ENCODE assay signal across 8 mouse cellular contexts in genomic region chr7:29852831-29853218, GRCm38 (mm10). TPM values are rescaled to one million over a fixed set of nuclear protein-coding genes. Genes with fewer than 3 reads are reported as not detected.
DNase-seq lines count a peak whose midpoint lies in the region; ATAC-seq lines count a peak whose summit lies in the region.

No protein-coding gene starts in this region.

- 66% methylated on average over 9 of the region's 9 CpGs for WGBS in kidney, embryonic 14.5 days
- WGBS in hindbrain, embryonic 15.5 days: 63% methylated on average over 9 of the region's 9 CpGs
- 59% methylated on average over 9 of the region's 9 CpGs for WGBS in midbrain, embryonic 16.5 days

- no peaks in the 10 kb centered on the region for H3K9me3 ChIP-seq in kidney, embryonic 14.5 days (ENCODE audit: control insufficient read depth, low read length)
- H3K9me3 ChIP-seq in hindbrain, embryonic 15.5 days: no peaks in the 10 kb centered on the region
- no peaks in the 10 kb centered on the region for H3K9me3 ChIP-seq in midbrain, embryonic 16.5 days (replicated peaks; ENCODE audit: control insufficient read depth, low read length, poor library complexity, severe bottlenecking)

- peak overlapping the region; percentile 51; the same call in 1 of the 2 replicates for H3K9ac ChIP-seq in kidney, embryonic 14.5 days (ENCODE audit: low read depth, low read length)
- peak overlapping the region; percentile 57 for H3K9ac ChIP-seq in hindbrain, embryonic 15.5 days
- H3K9ac ChIP-seq in midbrain, embryonic 16.5 days (ENCODE audit: low read depth, low read length): peak overlapping the region; percentile 70

- H3K27ac ChIP-seq in kidney, embryonic 14.5 days (ENCODE audit: low read depth, low read length): no peak overlapping the region
- H3K27ac ChIP-seq in hindbrain, embryonic 15.5 days (replicated peaks): peak overlapping the region; percentile 74
- H3K27ac ChIP-seq in midbrain, embryonic 16.5 days (ENCODE audit: low read length): no peak overlapping the region

- ATAC-seq in kidney, embryonic 14.5 days (ENCODE audit: low FRiP score, low TSS enrichment): no peak
- no peak for ATAC-seq in hindbrain, embryonic 15.5 days (ENCODE audit: low FRiP score, low read depth)
- ATAC-seq in midbrain, embryonic 16.5 days: 0 out of 2 replicates have a peak, but pooled peaks have one; percentile 3

- no peak for DNase-seq in kidney, postnatal 10 days
- peak; percentile 1 for DNase-seq in c-Kit-positive CD71-positive TER-119-positive erythroid progenitor cells, embryonic 14.5 days (ENCODE audit: low spot score)
- DNase-seq in spleen, postnatal 10 days (ENCODE audit: low spot score in 2 of 2): no peak
- DNase-seq in right cerebral cortex, postnatal 4 days: no peak
- no peak for DNase-seq in ovary, postnatal 14 days (ENCODE audit: low spot score)

- peak overlapping the region; percentile 79 for H3K4me2 ChIP-seq in kidney, embryonic 14.5 days (replicated peaks; ENCODE audit: low read depth, low read length)
- H3K4me2 ChIP-seq in hindbrain, embryonic 15.5 days: peak overlapping the region; percentile 74
- H3K4me2 ChIP-seq in midbrain, embryonic 16.5 days (ENCODE audit: low read length): peak overlapping the region; percentile 74

- H3K36me3 ChIP-seq in kidney, embryonic 14.5 days (ENCODE audit: control insufficient read depth, insufficient read depth, low read length): no peaks in the 10 kb centered on the region
- peaks cover 23% of the 10 kb centered on the region for H3K36me3 ChIP-seq in hindbrain, embryonic 15.5 days
- H3K36me3 ChIP-seq in midbrain, embryonic 16.5 days (ENCODE audit: control insufficient read depth, insufficient read depth, low read length): peaks cover 13% of the 10 kb centered on the region

- peak overlapping the region; percentile 50 for H3K4me3 ChIP-seq in kidney, embryonic 14.5 days (ENCODE audit: low read length)
- peak overlapping the region; percentile 54 for H3K4me3 ChIP-seq in hindbrain, embryonic 15.5 days
- peak overlapping the region; percentile 52 for H3K4me3 ChIP-seq in midbrain, embryonic 16.5 days (ENCODE audit: low read depth, low read length)

- no peaks in the 10 kb centered on the region for H3K27me3 ChIP-seq in kidney, embryonic 14.5 days (ENCODE audit: control insufficient read depth, insufficient read depth, low read length)
- H3K27me3 ChIP-seq in hindbrain, embryonic 15.5 days: no peaks in the 10 kb centered on the region
- no peaks in the 10 kb centered on the region for H3K27me3 ChIP-seq in midbrain, embryonic 16.5 days (ENCODE audit: control insufficient read depth, insufficient read depth, low read depth, low read length)

- H3K4me1 ChIP-seq in kidney, embryonic 14.5 days (ENCODE audit: control insufficient read depth, insufficient read depth, low read length): peaks cover 4% of the 10 kb centered on the region; the same call in 1 of the 2 replicates
- peaks cover 5% of the 10 kb centered on the region; the same call in 1 of the 2 replicates for H3K4me1 ChIP-seq in hindbrain, embryonic 15.5 days (replicated peaks)
- H3K4me1 ChIP-seq in midbrain, embryonic 16.5 days (ENCODE audit: control insufficient read depth, insufficient read depth, low read length): peaks cover 9% of the 10 kb centered on the region

RNA-seq across cellular contexts. Expression of gene Zfp940, which starts 0.6 kb away (rescaled TPM):
- 4.7 and 7.6 TPM in 2 replicates for polyA plus RNA-seq in kidney, embryonic 14.5 days (2014; fragmentation: Nextera tagmentation; extraction: Ambion mirVana)
- 13.4 and 14.4 TPM in 2 replicates for polyA plus RNA-seq in hindbrain, embryonic 15.5 days (2015; fragmentation: Nextera tagmentation; extraction: Ambion mirVana)
- polyA plus RNA-seq in midbrain, embryonic 16.5 days (2015; fragmentation: Nextera tagmentation; extraction: Ambion mirVana): 17.4 and 17.9 TPM in 2 replicates

RNA-seq across cellular contexts. Expression of gene Zfp420, which starts 7.0 kb away (rescaled TPM):
- 7.2 and 9.1 TPM in 2 replicates for polyA plus RNA-seq in kidney, embryonic 14.5 days (2014; fragmentation: Nextera tagmentation; extraction: Ambion mirVana)
- 18.3 and 22.3 TPM in 2 replicates for polyA plus RNA-seq in hindbrain, embryonic 15.5 days (2015; fragmentation: Nextera tagmentation; extraction: Ambion mirVana)
- 23.7 and 26.7 TPM in 2 replicates for polyA plus RNA-seq in midbrain, embryonic 16.5 days (2015; fragmentation: Nextera tagmentation; extraction: Ambion mirVana)

RNA-seq across cellular contexts. Expression of gene Zfp790, which starts 36.9 kb away (rescaled TPM):
- polyA plus RNA-seq in kidney, embryonic 14.5 days (2014; fragmentation: Nextera tagmentation; extraction: Ambion mirVana): 4.9 and 12.3 TPM in 2 replicates
- polyA plus RNA-seq in hindbrain, embryonic 15.5 days (2015; fragmentation: Nextera tagmentation; extraction: Ambion mirVana): 23.5 and 24.1 TPM in 2 replicates
- 32.2 and 32.3 TPM in 2 replicates for polyA plus RNA-seq in midbrain, embryonic 16.5 days (2015; fragmentation: Nextera tagmentation; extraction: Ambion mirVana)

RNA-seq across cellular contexts. Expression of gene Zfp27, which starts 53.5 kb away (rescaled TPM):
- polyA plus RNA-seq in kidney, embryonic 14.5 days (2014; fragmentation: Nextera tagmentation; extraction: Ambion mirVana): 8.7 and 13.0 TPM in 2 replicates
- polyA plus RNA-seq in hindbrain, embryonic 15.5 days (2015; fragmentation: Nextera tagmentation; extraction: Ambion mirVana): 13.0 and 15.2 TPM in 2 replicates
- 14.0 and 14.7 TPM in 2 replicates for polyA plus RNA-seq in midbrain, embryonic 16.5 days (2015; fragmentation: Nextera tagmentation; extraction: Ambion mirVana)

RNA-seq across cellular contexts. Expression of gene Zfp383, which starts 55.2 kb away (rescaled TPM):
- 5.7 and 7.2 TPM in 2 replicates for polyA plus RNA-seq in kidney, embryonic 14.5 days (2014; fragmentation: Nextera tagmentation; extraction: Ambion mirVana)
- 5.6 and 5.8 TPM in 2 replicates for polyA plus RNA-seq in hindbrain, embryonic 15.5 days (2015; fragmentation: Nextera tagmentation; extraction: Ambion mirVana)
- 7.4 and 7.7 TPM in 2 replicates for polyA plus RNA-seq in midbrain, embryonic 16.5 days (2015; fragmentation: Nextera tagmentation; extraction: Ambion mirVana)
